Mouse (Mus musculus) hindbrain, embryonic 15.5 days (tissue): Measurements from ENCODE around the gene Epas1. TPM values are rescaled to one million over a fixed set of nuclear protein-coding genes. Genes with fewer than 3 reads are reported as not detected.

Experiments used
- ATAC-seq: fragments of 200-750 bp; cut with Nextera tagmentation; 2 replicates; pipeline ENCODE4 v1.8.0; 2017; ENCODE audit warnings: low read depth, moderate number of reproducible peaks, moderate TSS enrichment; ENCODE audit not compliant: low FRiP score
- H3K27ac ChIP-seq: fragments of 300-500 bp; sonication (generic); replicated peaks from 2 replicates; pipeline ENCODE4 v1.5.1; 2015; ENCODE audit warnings: mild to moderate bottlenecking, inconsistent platforms
- H3K27me3 ChIP-seq: fragments of 300-500 bp; sonication (generic); 2 replicates; pipeline ENCODE4 v1.6.1; 2015; ENCODE audit warnings: control low read depth, inconsistent platforms
- H3K36me3 ChIP-seq: fragments of 300-500 bp; sonication (generic); 2 replicates; pipeline ENCODE4 v1.6.1; 2015; ENCODE audit warnings: control low read depth, inconsistent platforms
- H3K4me1 ChIP-seq: fragments of 300-500 bp; sonication (generic); replicated peaks from 2 replicates; pipeline ENCODE4 v1.6.1; 2015; ENCODE audit warnings: control low read depth, inconsistent platforms
- H3K4me2 ChIP-seq: fragments of 300-500 bp; sonication (generic); 2 replicates; pipeline ENCODE4 v1.6.1; 2015; ENCODE audit warnings: moderate library complexity, mild to moderate bottlenecking, inconsistent platforms
- H3K4me3 ChIP-seq: fragments of 300-500 bp; sonication (generic); 2 replicates; pipeline ENCODE4 v1.5.1; 2015; ENCODE audit warnings: mild to moderate bottlenecking, inconsistent platforms
- H3K9ac ChIP-seq: fragments of 300-500 bp; sonication (generic); 2 replicates; pipeline ENCODE4 v1.6.1; 2015; ENCODE audit warnings: inconsistent platforms
- H3K9me3 ChIP-seq: fragments of 300-500 bp; sonication (generic); 2 replicates; pipeline ENCODE4 v1.6.1; 2016; ENCODE audit warnings: control low read depth, inconsistent platforms
- WGBS: fragments of 180-500 bp; shearing (Covaris S2); methylation state at CpG from one replicate; pipeline ENCODE4 v1.1.7; 2015; 5-methylcytosine and 5-hydroxymethylcytosine counted together
- polyA plus RNA-seq: library from polyadenylated mRNA; unstranded; fragments of >200 nt; fragmentation: Nextera tagmentation; extraction: Ambion mirVana; gene quantifications from 2 replicates; pipeline ENCODE4 v1.2.1, GENCODE M21; 2015

The Epas1 gene
- polyA plus RNA-seq, 1 experiment from 2014 or later: 6.3 TPM

DNA sequence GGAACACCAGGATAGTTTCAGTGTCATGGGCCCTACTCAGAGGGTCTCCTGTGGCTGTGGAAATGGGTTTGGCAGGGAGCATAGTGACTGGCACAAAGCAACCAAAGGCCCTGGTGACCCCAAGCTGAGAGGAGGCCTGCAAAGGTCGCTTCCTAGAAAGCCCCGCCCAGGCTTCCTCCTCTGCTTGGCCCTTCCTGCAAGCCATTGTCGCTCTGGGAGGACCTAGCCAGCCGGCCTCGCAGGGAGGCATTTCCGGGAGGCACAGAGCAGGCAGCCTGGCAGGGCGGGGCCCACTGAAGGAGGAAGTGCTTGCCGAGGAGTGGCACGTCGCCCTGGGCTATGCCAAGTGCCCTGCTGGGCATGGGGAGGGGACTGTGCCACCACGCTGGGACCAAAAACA is 21.5 kb upstream of the Epas1 start:
- Histone ChIP-seq H3K4me3 (no peak overlapping the region), H3K4me2 (no peak overlapping the region), H3K9me3 (no peaks in the 10 kb centered on the region), H3K36me3 (no peaks in the 10 kb centered on the region), H3K9ac (no peak overlapping the region), H3K4me1 (peaks cover 4% of the 10 kb centered on the region; the same call in 1 of the 2 replicates), H3K27ac (no peak overlapping the region), H3K27me3 (no peaks in the 10 kb centered on the region)
- 8% methylated on average over 11 of the region's 11 CpGs for WGBS
- no peak for ATAC-seq

GRCm38 (mm10) chr17:86732522-86732921 is 21.0 kb upstream of the Epas1 start:
- no peak overlapping the region for H3K9ac ChIP-seq
- no peak overlapping the region for H3K27ac ChIP-seq
- ATAC-seq: no peak
- H3K4me1 ChIP-seq: peaks cover 4% of the 10 kb centered on the region; the same call in 1 of the 2 replicates
- H3K36me3 ChIP-seq: no peaks in the 10 kb centered on the region
- no peak overlapping the region for H3K4me3 ChIP-seq
- no peaks in the 10 kb centered on the region for H3K27me3 ChIP-seq
- no peak overlapping the region for H3K4me2 ChIP-seq
- H3K9me3 ChIP-seq: no peaks in the 10 kb centered on the region
- 65% methylated on average over 1 of the region's 1 CpGs for WGBS

- Histone ChIP-seq H3K4me2 (no peak overlapping the region), H3K4me3 (no peak overlapping the region), H3K27me3 (no peaks in the 10 kb centered on the region), H3K4me1 (peaks cover 4% of the 10 kb centered on the region; the same call in 1 of the 2 replicates), H3K36me3 (no peaks in the 10 kb centered on the region), H3K27ac (no peak overlapping the region), H3K9ac (no peak overlapping the region), H3K9me3 (no peaks in the 10 kb centered on the region)
- ATAC-seq: no peak
- WGBS: 85% methylated on average over 4 of the region's 4 CpGs
These were observed 19.9 kb upstream of the Epas1 start for GRCm38 (mm10) chr17:86733644-86734043.

- WGBS: 90% methylated on average over 6 of the region's 6 CpGs
- H3K27ac ChIP-seq: no peak overlapping the region
- ATAC-seq: no peak
- H3K27me3 ChIP-seq: no peaks in the 10 kb centered on the region
- H3K4me2 ChIP-seq: no peak overlapping the region
- no peak overlapping the region for H3K4me3 ChIP-seq
- no peaks in the 10 kb centered on the region for H3K4me1 ChIP-seq
- no peaks in the 10 kb centered on the region for H3K9me3 ChIP-seq
- no peak overlapping the region for H3K9ac ChIP-seq
- no peaks in the 10 kb centered on the region for H3K36me3 ChIP-seq
These were observed 15.0 kb upstream of the Epas1 start for GRCm38 (mm10) chr17:86738477-86738876.

- H3K9me3 ChIP-seq: no peaks in the 10 kb centered on the region
These were observed 10.1 kb upstream of the Epas1 start for GRCm38 (mm10) chr17:86743351-86743941.

DNA sequence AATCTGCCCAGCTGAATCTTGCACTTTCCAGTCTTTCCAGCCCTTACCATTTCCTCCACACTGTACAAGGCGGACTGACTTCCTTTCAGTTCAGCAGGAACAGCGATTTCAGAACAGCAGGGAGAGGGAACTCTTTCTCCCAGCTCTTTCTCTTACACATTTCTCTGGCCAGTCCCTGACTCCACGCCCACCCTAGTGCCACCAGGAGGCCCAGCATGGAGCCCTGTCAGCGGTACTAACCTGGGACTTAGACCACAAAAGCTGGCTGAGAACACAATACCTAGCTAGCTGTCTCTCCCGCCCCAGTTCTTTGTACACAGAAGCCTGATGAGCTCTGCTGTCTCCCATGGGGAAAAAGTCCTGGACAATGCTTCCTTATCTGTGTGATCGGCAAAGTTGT is 8.6 kb upstream of the Epas1 start:
- no peaks in the 10 kb centered on the region for H3K9me3 ChIP-seq
- no peak overlapping the region for H3K27ac ChIP-seq
- no peak for ATAC-seq
- no peak overlapping the region for H3K4me3 ChIP-seq
- no peaks in the 10 kb centered on the region for H3K27me3 ChIP-seq
- no peaks in the 10 kb centered on the region for H3K4me1 ChIP-seq
- no peak overlapping the region for H3K9ac ChIP-seq
- 33% methylated on average over 6 of the region's 6 CpGs for WGBS
- H3K36me3 ChIP-seq: no peaks in the 10 kb centered on the region
- no peak overlapping the region for H3K4me2 ChIP-seq

More at GRCm38 (mm10) chr17:86743351-86743941, 10.1 kb upstream of the Epas1 start:
- no peak overlapping the region for H3K27ac ChIP-seq
- WGBS: 87% methylated on average over 7 of the region's 7 CpGs
- no peaks in the 10 kb centered on the region for H3K4me1 ChIP-seq
- no peak overlapping the region for H3K4me3 ChIP-seq
- no peak for ATAC-seq
- H3K36me3 ChIP-seq: no peaks in the 10 kb centered on the region
- no peak overlapping the region for H3K4me2 ChIP-seq
- no peaks in the 10 kb centered on the region for H3K27me3 ChIP-seq
- H3K9ac ChIP-seq: no peak overlapping the region

DNA sequence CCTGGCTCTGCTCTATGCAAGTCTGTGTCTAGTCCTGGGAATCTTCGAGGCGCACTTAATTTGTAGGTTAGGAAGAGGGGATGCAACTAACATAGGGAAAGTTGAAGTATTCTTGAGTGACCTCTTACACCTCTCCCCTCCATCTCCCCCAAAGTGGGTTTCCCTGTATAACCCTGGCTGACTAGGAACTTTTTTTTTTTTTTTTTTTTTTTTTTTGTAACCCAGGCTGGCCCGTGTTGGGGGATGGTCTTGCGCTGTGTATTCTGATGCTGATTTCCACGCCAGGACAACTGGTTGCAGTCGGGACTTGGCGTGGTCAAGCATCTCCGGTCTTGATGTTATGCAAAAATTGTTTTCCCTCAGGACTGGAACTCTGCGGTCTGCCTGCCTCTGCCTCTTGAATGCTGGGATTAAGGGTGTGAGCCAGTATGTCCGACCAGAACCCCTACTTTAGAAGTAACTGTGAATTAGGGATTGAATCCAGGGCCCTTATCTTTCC is 2.1 kb upstream of the Epas1 start:
- Histone ChIP-seq H3K27ac (no peak overlapping the region), H3K4me2 (no peak overlapping the region), H3K4me3 (no peak overlapping the region), H3K9ac (no peak overlapping the region), H3K27me3 (peaks cover 43% of the 10 kb centered on the region), H3K9me3 (no peaks in the 10 kb centered on the region), H3K36me3 (no peaks in the 10 kb centered on the region), H3K4me1 (peaks cover 29% of the 10 kb centered on the region)
- 76% methylated on average over 10 of the region's 10 CpGs for WGBS
- ATAC-seq: no peak

DNA sequence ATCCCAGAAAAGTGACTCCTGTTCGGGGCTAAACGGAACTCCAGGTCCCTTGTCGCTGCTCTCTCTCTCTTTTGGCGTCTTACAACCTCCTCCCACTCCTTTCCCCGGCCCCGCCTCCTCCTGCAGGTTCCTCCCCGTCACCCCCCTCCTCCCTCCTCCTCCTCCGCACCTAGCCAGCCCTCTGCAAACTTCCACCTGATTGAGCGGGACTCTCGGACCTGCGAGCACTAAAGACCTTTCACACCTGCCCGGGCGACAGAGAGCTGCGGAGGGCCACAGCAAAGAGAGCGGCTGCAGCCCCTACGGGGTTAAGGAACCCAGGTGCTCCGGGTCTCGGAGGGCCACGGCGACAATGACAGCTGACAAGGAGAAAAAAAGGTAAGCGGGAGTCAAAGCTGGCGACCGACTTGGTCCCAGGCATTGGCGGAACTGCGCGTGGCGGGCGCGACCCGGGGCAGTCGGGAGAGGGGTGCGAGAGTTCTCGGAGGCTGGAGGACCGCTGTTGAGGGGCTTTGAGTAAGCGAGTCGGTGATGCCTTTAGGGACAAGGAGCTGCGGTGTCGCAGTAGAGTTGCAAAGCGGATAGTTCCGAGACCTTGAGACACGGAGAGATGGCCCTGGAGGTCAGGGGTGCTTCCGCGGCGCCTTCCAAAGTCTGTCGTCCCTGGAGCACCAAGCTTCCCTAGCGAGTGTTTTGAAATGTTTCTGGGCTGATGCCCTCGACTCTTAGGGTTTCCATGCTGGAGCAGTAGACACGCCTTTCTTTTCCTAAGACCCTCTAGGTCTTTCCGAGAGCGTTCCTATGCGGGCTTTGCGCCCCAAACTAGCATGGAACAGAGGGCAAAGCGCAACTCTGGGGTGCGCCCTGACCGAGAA is 668 bp downstream of the Epas1 start:
- no peak overlapping the region for H3K27ac ChIP-seq
- no peaks in the 10 kb centered on the region for H3K36me3 ChIP-seq
- peak overlapping the region; percentile 49 for H3K4me3 ChIP-seq
- 0 out of 2 replicates have a peak, but pooled peaks have one; percentile 50 for ATAC-seq
- H3K9me3 ChIP-seq: no peaks in the 10 kb centered on the region
- WGBS: under 1% methylated on average over 55 of the region's 55 CpGs
- peaks cover 29% of the 10 kb centered on the region for H3K4me1 ChIP-seq
- 0 out of 2 replicates have a peak overlapping the region, but pooled peaks have one; percentile 24 for H3K9ac ChIP-seq
- H3K4me2 ChIP-seq: peak overlapping the region; percentile 97
- H3K27me3 ChIP-seq: peaks cover 46% of the 10 kb centered on the region

DNA sequence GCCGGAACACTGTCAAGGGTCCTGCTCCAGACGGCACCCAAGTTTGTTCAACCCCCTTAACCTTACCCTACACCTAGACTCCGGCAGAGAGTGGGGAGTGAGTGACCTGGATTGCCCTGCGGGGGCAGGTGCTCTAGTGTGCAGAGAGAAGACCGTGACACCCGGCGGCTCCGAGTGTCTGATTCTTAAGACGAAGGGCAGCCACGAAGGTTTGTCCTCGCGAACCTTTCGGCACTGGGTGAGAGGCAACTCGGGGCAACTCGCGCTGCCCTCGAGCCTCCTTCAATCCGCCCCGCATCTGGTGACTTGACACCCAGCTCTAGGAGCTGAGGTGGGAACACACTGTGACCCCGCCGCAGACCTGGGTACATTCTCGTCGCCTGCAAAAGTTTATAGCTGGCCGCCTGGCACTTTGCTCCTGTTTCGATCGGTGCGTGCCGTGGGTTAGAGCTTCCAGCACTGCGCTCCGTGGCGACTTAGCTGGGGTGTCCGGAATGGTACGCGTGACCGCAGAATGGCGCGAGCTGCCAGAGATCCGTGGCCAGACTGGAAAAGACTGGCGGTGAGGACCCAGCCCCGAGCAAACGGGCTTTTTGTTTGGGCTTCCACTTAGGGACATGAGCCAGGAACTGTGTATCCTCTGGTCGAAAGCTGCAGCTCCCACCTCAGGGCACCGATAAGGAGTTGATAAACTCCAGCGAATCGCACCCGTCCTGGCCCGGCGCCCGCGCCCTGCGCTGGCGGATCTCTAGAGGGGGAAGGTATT is 1.5 kb downstream of the Epas1 start:
- H3K9ac ChIP-seq: no peak overlapping the region; the same call in 1 of the 2 replicates
- 1% methylated on average over 52 of the region's 52 CpGs for WGBS
- peaks cover 29% of the 10 kb centered on the region for H3K4me1 ChIP-seq
- no peak for ATAC-seq
- peak overlapping the region; percentile 49 for H3K4me3 ChIP-seq
- no peaks in the 10 kb centered on the region for H3K36me3 ChIP-seq
- H3K27me3 ChIP-seq: peaks cover 46% of the 10 kb centered on the region
- H3K4me2 ChIP-seq: peak overlapping the region; percentile 97
- no peaks in the 10 kb centered on the region for H3K9me3 ChIP-seq
- H3K27ac ChIP-seq: no peak overlapping the region

DNA sequence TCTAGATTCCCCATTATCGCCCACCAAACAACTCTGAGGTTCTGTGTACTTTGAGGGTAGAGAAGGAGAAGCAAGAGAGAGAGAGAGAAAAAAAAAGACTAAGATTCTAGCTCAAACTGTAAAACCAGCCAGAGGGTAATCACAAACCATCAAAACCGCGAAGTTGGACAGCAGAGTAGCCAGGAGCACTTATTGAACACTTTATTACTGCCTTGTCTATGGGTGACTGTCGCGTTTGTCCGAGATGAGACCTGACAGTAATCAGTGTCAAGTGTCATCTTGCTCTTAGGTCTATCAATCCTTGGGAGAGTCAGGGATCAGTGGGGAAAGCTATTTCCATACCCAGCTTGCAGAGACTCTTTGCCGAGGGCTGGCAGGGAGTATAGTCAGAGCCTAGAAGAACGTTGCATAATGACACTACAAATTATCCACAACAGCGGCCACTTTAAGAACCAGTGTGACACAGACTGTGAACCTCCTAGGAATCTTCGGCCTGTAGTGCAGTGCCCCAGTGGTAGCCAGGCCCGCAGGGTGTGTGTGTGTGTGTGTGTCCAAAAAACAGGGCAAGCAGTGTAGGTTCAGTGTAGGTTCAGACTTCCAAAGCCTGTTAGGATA is 2.2 kb downstream of the Epas1 start:
- Histone ChIP-seq H3K9ac (no peak overlapping the region; the same call in 1 of the 2 replicates), H3K27me3 (peaks cover 44% of the 10 kb centered on the region), H3K4me2 (peak overlapping the region; percentile 97), H3K9me3 (no peaks in the 10 kb centered on the region), H3K36me3 (no peaks in the 10 kb centered on the region), H3K4me3 (peak overlapping the region; percentile 49), H3K27ac (no peak overlapping the region), H3K4me1 (peaks cover 29% of the 10 kb centered on the region)
- ATAC-seq: no peak
- 23% methylated on average over 11 of the region's 11 CpGs for WGBS

GRCm38 (mm10) chr17:86757621-86758020 is 4.1 kb downstream of the Epas1 start:
- Histone ChIP-seq H3K4me3 (no peak overlapping the region), H3K4me2 (no peak overlapping the region), H3K4me1 (peaks cover 28% of the 10 kb centered on the region), H3K36me3 (no peaks in the 10 kb centered on the region), H3K9me3 (no peaks in the 10 kb centered on the region), H3K27me3 (peaks cover 28% of the 10 kb centered on the region), H3K9ac (no peak overlapping the region), H3K27ac (no peak overlapping the region)
- ATAC-seq: no peak
- 27% methylated on average over 2 of the region's 2 CpGs for WGBS
